Mouse (Mus musculus): ENCODE data around the gene Sept8.
"Not testable (repeated sequence)": the region's sequence is repeated elsewhere in the genome, so short reads cannot be mapped to it uniquely, and the experiment has no call there.

The Sept8 gene

GRCm38 (mm10) chr11:53525461-53525860, 6.4 kb downstream of the Sept8 start:
- DNase-seq (ENCODE audit: low read depth) = no peak

DNA sequence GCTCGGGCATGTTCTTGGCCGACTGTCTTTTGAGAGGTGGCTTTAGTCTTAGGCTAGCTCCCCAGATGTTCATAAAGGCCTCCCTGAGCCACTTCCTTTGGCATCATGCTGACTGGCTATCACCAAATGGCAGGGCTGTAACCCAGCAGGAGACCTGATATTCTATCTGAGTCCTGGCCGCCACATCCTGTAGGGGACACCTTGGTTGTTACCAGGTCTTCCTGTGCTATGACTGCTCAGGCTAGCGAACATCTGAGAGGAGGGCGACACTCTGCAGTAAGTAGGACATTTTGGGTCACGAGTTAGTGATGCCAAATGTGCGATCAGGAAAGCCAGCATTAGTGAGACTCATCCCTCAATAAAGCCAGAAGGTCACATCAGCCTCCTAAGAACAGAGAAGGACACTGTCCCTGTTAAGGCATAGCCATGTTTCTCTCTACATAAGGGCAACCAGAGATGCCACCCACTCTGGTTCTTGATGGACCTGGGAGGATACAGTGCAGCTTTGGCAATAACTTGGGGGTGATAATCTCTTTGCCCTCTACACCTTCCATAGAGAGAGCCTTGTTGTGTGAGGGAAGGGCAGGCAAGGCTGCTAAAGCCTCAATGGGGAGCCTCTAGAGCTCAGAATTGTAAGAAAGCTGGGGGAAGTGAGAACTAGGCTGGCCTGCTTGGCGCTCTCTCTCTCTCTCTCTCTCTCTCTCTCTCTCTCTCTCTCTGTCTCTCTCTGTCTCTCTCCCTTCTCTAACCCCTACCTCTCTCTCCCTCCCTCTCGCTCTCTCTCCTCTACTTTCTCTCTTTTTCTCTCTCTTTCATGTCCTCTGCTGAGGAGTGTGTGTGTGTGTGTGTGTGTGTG, 9.6 kb downstream of the Sept8 start:
- no peak for DNase-seq (ENCODE audit: low read depth)

GRCm38 (mm10) chr11:53529253-53529557, 10.1 kb downstream of the Sept8 start:
- DNase-seq (ENCODE audit: low read depth) = no peak

- no peak for DNase-seq (ENCODE audit: low read depth)
Measured at GRCm38 (mm10) chr11:53530001-53530400, 10.9 kb downstream of the Sept8 start.

GRCm38 (mm10) chr11:53531578-53532230, 12.6 kb downstream of the Sept8 start:
- no peak for DNase-seq (ENCODE audit: low read depth)

- no peak for DNase-seq (ENCODE audit: low read depth)
Measured at GRCm38 (mm10) chr11:53532231-53532620, 13.2 kb downstream of the Sept8 start.

DNA sequence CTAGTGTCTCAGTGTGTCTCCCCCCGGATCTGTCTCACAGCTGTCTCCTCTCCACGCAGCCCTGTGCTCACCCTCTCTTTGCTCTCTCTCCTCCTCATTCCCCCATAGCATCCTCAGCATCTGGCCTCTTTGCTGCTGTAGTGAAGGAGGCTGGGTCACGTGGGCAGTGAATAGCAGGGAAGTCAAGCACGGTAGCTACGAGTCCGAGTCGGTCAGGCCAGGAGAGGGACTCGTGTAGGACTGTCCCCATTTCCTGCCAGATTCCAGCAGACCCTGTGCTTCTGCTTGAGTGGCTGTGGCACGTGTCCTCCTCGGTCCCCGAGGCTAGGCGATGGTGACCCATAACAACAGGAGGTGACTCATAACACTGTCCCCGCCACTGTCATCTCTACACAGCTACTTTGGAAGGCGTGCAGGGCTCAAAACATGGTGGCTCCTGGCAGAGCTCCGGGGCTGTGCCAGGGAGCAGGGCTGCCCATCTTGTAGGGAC, 20.0 kb downstream of the Sept8 start:
- no peak for DNase-seq (ENCODE audit: low read depth)

GRCm38 (mm10) chr11:53540394-53540793, 21.3 kb downstream of the Sept8 start:
- DNase-seq (ENCODE audit: low read depth) = no peak

GRCm38 (mm10) chr11:53541222-53541621, 22.2 kb downstream of the Sept8 start:
- DNase-seq (ENCODE audit: low read depth) = no peak

- no peak for DNase-seq (ENCODE audit: low read depth)
Measured at GRCm38 (mm10) chr11:53543021-53543420, 24.0 kb downstream of the Sept8 start.

DNA sequence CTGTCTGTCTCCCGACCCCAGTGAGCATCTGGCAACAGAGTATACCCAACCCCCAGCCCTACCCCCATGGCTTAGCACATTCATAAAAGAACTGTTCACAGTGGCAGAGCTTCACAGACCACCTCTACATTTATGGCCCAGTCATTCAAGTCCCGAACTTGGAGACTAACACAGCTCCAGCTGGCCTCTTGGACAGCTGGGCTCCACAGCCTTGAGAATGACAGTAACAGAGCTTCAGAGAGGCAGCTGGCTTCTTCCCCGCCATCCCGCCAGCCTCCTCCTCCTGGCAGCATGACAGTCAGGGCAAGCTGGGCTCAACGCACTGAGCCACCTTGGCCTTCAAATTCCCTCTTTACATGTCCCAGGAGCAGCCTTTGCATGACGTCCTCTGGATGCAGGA, 27.2 kb downstream of the Sept8 start:
- DNase-seq (ENCODE audit: low read depth) = no peak

GRCm38 (mm10) chr11:53547566-53547965, 28.5 kb downstream of the Sept8 start:
- DNase-seq (ENCODE audit: low read depth) = no peak

GRCm38 (mm10) chr11:53548036-53548605, 29.1 kb downstream of the Sept8 start:
- DNase-seq (ENCODE audit: low read depth) = no peak

DNA sequence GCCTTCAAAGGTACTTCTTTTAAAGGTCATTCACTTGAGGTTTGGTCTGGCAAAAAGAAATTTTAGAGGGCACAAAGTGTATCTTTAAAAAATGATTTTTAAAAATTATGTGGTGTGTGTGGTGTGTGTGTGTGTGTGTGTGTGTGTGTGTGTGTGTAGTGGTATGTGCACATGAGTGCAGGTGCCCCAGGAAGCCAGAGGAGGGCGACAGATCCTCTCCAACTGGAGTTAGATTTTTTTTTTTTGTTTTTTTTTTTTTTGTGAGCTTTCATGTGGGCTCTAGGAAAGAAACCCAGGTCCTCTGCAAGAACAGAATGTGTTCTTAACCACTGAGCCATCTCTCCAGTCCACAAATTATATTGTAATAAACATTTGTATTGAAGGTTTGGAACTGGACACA, 31.7 kb downstream of the Sept8 start:
- DNase-seq (ENCODE audit: low read depth) = no peak

DNA sequence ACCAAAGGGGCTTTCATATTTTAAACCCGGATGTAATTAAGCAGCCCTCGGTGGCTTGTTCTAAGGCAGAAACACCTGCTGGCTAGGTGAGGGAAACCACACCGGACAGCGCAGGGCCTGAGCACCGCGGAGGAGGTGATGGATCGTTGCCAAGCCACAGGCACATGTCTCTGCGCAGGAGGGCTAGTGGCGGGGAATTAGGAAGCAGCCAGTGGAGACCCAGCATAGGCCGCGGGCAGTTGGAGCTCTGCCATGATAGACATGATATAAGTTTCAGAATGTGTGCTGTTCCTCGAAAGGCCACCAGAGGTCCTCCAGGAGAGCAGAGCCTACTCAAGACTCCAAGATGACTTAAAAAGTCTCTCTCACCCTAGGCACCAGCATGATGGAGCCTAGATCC, 32.7 kb downstream of the Sept8 start:
- peak; percentile 33 for DNase-seq (ENCODE audit: low read depth)

DNA sequence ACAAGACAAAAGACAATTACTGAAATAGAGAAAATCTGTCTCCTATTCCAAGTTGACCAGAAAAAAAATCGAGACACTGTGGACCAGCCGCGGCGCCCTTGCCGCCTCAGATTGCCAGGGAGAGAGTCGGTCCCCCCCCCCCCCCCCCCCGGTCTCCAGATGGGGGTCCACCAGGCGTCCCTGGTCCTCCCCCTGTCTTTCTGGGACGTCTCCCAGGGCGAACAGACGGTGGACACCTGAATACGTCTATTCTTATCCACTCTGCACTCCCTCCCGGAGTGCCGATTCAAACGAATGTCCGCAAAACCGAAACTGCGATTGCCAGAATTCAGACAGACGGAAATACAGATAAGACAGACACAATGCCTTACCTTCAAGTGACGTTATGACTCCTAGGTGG, 37.5 kb downstream of the Sept8 start:
- not testable (repeated sequence) for DNase-seq (ENCODE audit: low read depth)

- DNase-seq (ENCODE audit: low read depth) = not testable (repeated sequence)
Measured at GRCm38 (mm10) chr11:53557992-53558391, 38.9 kb downstream of the Sept8 start.

DNA sequence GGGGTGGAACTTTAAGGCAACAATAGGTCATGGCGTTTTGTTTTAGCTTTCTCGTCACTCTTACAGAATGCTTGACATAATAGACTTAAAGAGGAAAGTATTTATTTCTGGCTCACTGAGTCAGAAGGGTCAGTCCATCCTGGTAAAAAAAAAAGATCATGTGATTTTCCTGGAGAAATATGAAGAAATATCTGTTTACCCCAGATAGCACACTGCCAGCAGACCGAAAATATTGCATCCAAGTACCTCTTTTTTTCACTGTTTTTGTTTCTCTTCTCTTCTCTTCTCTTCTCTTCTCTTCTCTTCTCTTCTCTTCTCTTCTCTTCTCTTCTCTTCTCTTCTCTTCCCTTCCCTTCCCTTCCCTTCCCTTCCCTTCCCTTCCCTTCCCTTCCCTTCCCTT, 40.9 kb downstream of the Sept8 start:
- DNase-seq (ENCODE audit: low read depth) = not testable (repeated sequence)

DNA sequence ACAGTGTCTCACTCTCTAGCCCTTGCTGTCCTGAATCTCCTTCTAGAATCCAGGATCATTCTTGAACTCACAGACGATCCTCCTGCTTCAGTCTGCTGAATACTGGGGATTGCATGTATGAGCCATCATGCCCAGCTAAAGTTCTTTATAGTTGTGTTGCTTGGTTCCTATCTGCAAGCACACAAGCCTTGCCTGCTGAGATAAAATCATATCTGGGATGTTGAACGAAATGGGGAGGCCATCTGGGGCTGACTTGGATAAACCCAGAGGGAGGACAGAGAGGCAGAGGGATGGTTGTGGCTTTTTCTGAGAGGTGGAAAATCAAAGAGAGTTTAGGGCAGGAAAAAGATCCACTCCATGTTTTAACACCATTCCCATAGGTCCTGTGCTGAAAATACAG, 42.9 kb downstream of the Sept8 start:
- no peak for DNase-seq (ENCODE audit: low read depth)

DNA sequence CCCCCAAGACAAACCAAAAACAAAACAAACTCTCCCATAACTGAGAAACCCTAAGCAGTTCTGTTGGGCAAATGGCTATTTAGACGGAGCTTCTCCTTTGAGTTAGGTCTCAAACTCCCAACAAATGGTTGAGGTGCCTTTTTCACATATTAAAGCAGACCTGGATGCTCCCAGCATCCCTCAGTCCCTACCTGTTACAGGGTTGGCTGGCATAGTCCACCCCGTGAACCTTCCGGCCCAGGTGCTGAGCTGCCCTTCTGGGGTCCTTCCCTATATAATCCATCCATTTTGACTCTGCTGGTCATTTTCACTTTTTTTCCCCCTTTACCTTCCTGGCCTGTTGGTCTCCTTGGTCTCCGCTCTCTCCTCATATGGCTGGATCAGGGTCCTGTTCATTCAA, 47.6 kb downstream of the Sept8 start:
- DNase-seq (ENCODE audit: low read depth) = no peak

DNA sequence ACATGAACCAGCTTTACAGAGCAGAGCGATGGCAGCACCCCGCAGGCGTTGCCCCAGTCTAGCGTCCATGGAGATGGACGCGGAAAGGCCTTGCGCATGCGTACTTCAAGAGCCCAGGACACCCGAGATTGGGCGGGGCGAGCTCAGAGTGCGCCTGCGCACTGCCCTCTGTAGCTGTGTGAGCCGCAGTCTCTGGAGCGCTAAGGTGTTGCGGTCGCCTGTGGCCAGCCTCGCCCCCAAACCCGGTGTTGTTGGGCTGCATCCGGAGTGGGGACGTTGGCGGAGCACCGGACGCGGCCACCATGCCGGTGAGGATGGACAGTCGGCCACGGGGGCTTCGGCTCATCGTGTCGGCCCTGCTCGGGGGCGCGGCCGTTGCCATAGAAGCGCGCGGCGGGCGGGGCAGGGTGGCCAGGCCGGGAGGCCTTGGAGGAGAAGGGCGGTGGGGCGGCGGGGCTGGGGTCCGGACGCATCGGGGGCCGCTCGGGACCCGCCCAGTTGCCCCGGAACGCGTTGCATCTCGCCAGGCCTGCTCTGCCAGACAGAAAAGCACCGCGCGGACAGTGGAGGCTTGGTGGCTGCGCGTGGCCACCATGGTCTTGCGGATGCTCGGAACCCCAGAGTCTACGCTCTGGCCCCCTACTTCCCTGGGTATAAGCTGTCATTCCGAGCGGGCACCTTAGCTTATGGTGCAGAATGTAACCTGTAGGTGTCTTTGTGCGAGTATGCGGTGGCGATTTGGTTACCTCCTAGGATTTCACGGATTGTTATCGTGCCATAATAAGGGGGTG, 48.4 kb downstream of the Sept8 start, which contains the start of gene Kif3a:
Kif3a (plus strand) TSS at position 156 of the 791 bp plus-strand sequence.
- DNase-seq (ENCODE audit: low read depth) = peak; percentile 90

DNA sequence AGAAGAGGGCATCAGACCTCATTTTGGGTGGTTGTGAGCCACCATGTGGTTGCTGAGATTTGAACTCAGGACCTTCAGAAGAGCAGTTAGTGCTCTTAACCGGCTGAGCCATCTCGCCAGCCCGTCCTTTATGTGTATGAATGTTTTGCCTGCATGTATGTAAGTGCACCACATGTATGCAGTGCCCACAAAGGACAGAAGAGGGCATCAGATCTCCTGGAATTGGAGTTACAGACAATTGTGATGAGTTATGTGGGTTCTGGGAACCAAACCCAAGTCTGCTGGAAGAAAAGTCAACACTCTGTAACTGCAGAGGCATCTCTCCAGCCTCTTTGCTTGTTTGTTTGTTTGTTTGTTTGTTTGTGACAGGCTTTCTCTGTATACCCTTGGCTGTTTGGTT, 61.5 kb downstream of the Sept8 start:
- DNase-seq (ENCODE audit: low read depth) = no peak

Measured in c-Kit-positive CD71-negative TER-119-negative erythroid progenitor cells, embryonic 14.5 days (primary cell).